Mouse (Mus musculus): Measurements from ENCODE around the gene Egfl8. TPM values are rescaled to one million over a fixed set of nuclear protein-coding genes. Genes with fewer than 3 reads are reported as not detected.
A peak's percentile ranks its signal among the peaks of the same experiment; 100 is the strongest.

The Egfl8 gene
- 7.5 and 10.2 TPM in 2 replicates for polyA plus RNA-seq (2015; fragmentation: Nextera tagmentation; extraction: Ambion mirVana)

DNA sequence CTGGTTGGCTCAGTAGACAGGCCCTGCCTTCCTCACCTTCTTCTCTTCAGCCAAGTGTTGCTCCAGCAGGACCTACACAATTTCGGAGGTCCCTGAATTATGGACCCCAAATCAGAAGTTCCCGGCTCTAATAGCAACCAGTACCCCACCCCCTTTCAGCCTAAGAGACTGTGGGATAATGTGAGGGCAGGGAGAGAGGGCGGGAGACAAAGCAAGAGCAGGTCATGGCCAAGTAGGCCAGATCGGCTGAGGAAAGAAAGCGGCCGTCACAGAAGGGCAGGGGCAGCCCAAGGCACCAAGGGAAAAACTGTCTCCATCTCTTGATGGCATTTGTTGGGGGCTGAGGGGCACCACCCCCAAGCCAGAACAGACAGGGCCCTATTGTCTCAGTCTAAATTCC, at the start of gene Egfl8:
Gene Egfl8 (minus strand): TSS at position 101 of the 400 bp plus-strand sequence.
- Histone ChIP-seq H3K9ac (0 out of 2 replicates have a peak within 1 kb of the TSS, but pooled peaks have one; percentile 7), H3K27me3 (no peaks in the 10 kb centered on the region), H3K27ac (peak within 1 kb of the TSS; percentile 16; the same call in 1 of the 2 replicates), H3K4me3 (no peak within 1 kb of the TSS), H3K9me3 (no peaks in the 10 kb centered on the region), H3K36me3 (peaks cover 69% of the 10 kb centered on the region), H3K4me1 (no peaks in the 10 kb centered on the region), H3K4me2 (no peak within 1 kb of the TSS)
- no peak for ATAC-seq (ENCODE audit: insufficient number of reproducible peaks, insufficient read depth, low FRiP score, low TSS enrichment, low read depth)
- WGBS, result 46% methylated on average over 6 of the region's 6 CpGs

DNA sequence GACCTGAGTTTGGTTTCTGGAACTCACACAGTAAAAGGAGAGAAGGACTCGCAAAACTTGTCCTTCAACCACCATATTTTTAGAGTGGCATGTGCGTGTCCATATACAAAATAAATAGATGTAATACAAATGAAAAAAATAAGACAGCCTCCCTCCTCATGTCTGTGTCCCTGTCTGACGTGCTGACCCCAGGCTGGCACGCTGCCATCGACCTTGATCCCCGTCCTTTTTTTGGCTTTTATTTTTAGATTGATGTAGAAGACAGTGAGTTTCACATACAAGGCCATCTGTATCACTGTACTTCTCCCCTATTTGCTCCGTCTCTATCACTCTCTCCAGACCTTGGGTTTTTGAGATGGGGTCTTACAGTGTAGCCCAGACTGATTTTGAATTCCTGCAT, 48.7 kb upstream of the Egfl8 start:
- no peak overlapping the region for H3K27ac ChIP-seq
- 79% methylated on average over 7 of the region's 7 CpGs for WGBS
- H3K4me2 ChIP-seq, result no peak overlapping the region
- H3K27me3 ChIP-seq, result peaks cover 62% of the 10 kb centered on the region
- no peak overlapping the region for H3K9ac ChIP-seq
- H3K36me3 ChIP-seq, result no peaks in the 10 kb centered on the region
- no peak for ATAC-seq (ENCODE audit: insufficient number of reproducible peaks, insufficient read depth, low FRiP score, low TSS enrichment, low read depth)
- 0 out of 2 replicates have a peak, but pooled peaks cover 4% of the 10 kb centered on the region for H3K9me3 ChIP-seq
- peaks cover 15% of the 10 kb centered on the region for H3K4me1 ChIP-seq
- H3K4me3 ChIP-seq, result no peak overlapping the region

DNA sequence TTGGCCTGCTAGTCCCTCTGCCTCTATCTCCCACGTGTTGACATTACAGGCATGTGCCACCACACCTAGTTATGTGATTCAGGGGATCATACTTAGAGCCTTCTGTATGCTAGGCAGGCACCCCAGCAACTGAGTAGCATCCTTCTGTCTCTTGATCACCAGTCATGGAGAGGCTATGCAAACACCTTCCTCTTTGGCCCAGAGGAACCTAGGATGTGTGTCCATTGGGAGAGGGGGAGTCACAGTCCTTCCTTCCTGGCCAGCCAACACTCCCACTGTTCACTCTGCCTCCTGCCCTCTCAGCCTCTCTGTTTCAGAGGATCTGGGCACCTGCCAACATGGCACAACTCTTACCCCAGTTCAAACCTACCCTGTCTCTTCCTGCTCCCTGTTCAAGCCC, 47.8 kb upstream of the Egfl8 start:
- H3K9me3 ChIP-seq, result 0 out of 2 replicates have a peak, but pooled peaks cover 4% of the 10 kb centered on the region
- no peaks in the 10 kb centered on the region for H3K36me3 ChIP-seq
- H3K9ac ChIP-seq, result no peak overlapping the region
- WGBS, result 30% methylated on average over 1 of the region's 1 CpGs
- H3K27ac ChIP-seq, result no peak overlapping the region
- no peak for ATAC-seq (ENCODE audit: insufficient number of reproducible peaks, insufficient read depth, low FRiP score, low TSS enrichment, low read depth)
- H3K4me3 ChIP-seq, result no peak overlapping the region
- H3K4me2 ChIP-seq, result no peak overlapping the region
- H3K4me1 ChIP-seq, result peaks cover 15% of the 10 kb centered on the region
- peaks cover 64% of the 10 kb centered on the region for H3K27me3 ChIP-seq

DNA sequence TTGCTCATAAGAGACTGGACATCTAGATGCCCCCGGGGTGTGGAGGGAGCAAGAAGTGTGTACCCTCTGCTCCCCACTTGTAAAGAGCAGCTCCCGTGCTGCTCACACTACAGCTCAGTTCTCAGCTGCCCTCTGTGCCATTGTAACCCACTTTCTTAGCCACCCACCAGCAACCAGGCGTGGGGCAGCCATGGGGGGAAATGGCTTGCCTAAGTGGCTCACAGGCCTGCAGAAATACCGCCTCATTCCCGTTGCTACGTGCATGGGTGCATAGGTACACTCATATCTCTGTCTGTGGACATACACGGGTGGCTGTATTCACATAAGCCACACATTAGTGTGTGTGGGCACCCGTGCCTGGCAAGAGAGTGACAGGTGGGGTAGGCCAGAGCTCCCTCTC, 47.2 kb upstream of the Egfl8 start:
- peaks cover 63% of the 10 kb centered on the region for H3K27me3 ChIP-seq
- H3K27ac ChIP-seq, result no peak overlapping the region
- no peak for ATAC-seq (ENCODE audit: insufficient number of reproducible peaks, insufficient read depth, low FRiP score, low TSS enrichment, low read depth)

DNA sequence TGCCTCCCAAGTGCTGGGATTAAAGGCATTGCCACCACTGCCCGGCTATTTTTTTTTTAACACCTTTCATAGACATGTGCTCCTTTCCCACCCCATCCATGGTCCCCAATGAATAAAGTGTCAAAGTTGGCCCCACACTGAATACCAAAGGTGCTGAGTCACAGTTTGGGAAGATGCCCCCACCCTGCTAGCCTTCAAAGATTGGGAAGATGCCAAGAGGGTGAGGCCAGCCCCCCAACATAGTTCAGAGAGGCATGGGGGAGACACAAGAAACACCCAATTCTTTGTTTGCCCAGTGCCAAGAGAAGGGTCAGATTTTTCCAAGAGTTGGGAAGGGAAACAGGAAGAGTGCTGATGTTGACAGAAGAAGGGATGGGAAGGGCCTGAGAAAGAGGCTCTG, 46.7 kb upstream of the Egfl8 start:
- peaks cover 60% of the 10 kb centered on the region for H3K27me3 ChIP-seq
- no peak for ATAC-seq (ENCODE audit: insufficient number of reproducible peaks, insufficient read depth, low FRiP score, low TSS enrichment, low read depth)
- no peaks in the 10 kb centered on the region for H3K9me3 ChIP-seq
- H3K4me2 ChIP-seq, result no peak overlapping the region
- no peak overlapping the region for H3K4me3 ChIP-seq
- peaks cover 15% of the 10 kb centered on the region for H3K4me1 ChIP-seq
- WGBS, result 76% methylated on average over 1 of the region's 1 CpGs
- no peaks in the 10 kb centered on the region for H3K36me3 ChIP-seq
- no peak overlapping the region for H3K9ac ChIP-seq
- no peak overlapping the region for H3K27ac ChIP-seq

More for the DNA sequence above, 47.2 kb upstream of the Egfl8 start:
- 83% methylated on average over 8 of the region's 8 CpGs for WGBS
- H3K4me1 ChIP-seq, result peaks cover 15% of the 10 kb centered on the region
- H3K4me3 ChIP-seq, result no peak overlapping the region
- no peak overlapping the region for H3K4me2 ChIP-seq
- H3K9me3 ChIP-seq, result 0 out of 2 replicates have a peak, but pooled peaks cover 3% of the 10 kb centered on the region
- H3K36me3 ChIP-seq, result no peaks in the 10 kb centered on the region
- no peak overlapping the region for H3K9ac ChIP-seq

DNA sequence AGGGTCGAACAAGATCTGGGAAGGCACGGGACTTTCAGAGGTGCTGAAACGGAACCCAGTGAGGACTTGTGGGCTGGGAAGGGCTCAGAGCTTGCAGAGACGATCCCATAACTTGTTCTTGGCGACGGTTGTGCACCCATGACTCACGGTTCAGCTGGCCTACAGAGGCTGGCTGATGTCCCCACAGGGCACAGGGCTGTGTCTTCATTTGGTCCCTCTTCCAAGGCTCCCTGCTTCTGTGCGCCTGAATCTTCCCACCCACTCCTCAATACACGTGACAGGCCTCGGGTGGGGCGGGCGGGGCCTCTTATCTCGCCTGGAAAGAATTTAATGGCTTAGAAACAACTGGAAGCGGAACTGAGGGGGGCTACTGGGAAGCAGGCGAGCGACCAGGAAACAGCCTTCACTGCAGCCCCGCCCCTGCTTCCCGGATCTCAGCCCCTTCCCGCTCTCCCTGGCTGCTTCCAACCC, 45.4 kb upstream of the Egfl8 start:
- Histone ChIP-seq H3K27ac (no peak overlapping the region), H3K9me3 (no peaks in the 10 kb centered on the region), H3K36me3 (no peaks in the 10 kb centered on the region), H3K4me3 (peak overlapping the region; percentile 22), H3K4me1 (peaks cover 20% of the 10 kb centered on the region), H3K27me3 (peaks cover 58% of the 10 kb centered on the region), H3K4me2 (peak overlapping the region; percentile 48), H3K9ac (peak overlapping the region; percentile 11; the same call in 1 of the 2 replicates)
- 7% methylated on average over 19 of the region's 19 CpGs for WGBS
- ATAC-seq (ENCODE audit: insufficient number of reproducible peaks, insufficient read depth, low FRiP score, low TSS enrichment, low read depth), result no peak

DNA sequence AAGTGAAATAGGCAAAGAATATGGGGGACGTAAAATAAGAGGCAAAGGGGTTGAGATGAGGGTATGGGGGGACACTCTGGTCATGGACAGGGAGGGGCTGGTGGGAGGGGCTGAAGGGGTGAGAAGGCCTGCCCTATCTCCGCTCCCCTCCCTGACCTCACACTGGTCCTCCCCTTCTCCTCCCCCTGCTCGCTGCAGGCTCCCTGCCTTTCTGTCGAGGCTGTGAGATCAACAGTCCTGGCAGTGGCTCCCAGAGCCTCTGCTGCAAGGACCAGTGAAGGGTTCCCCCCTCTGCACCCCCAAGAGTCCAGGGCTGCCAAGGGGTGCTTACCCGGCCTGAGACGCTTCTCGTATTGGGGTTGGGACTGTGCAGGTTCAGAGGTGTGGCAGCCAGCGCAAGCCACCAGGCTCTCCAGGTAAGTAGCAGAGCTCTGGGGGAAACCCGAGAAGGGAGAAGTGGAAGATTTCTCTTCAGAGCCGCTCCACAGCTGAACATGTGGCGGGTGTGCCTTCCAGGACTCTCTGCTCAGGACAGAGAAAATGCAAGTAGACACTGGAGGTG, 44.6 kb upstream of the Egfl8 start:
- no peak for ATAC-seq (ENCODE audit: insufficient number of reproducible peaks, insufficient read depth, low FRiP score, low TSS enrichment, low read depth)
- WGBS, result 32% methylated on average over 10 of the region's 11 CpGs
- Histone ChIP-seq H3K4me3 (no peak overlapping the region), H3K9ac (0 out of 2 replicates have a peak overlapping the region, but pooled peaks have one; percentile 11), H3K4me2 (peak overlapping the region; percentile 48; the same call in 1 of the 2 replicates), H3K9me3 (no peaks in the 10 kb centered on the region), H3K27me3 (peaks cover 52% of the 10 kb centered on the region), H3K27ac (no peak overlapping the region), H3K4me1 (peaks cover 22% of the 10 kb centered on the region), H3K36me3 (peaks cover under 1% of the 10 kb centered on the region; the same call in 1 of the 2 replicates)

DNA sequence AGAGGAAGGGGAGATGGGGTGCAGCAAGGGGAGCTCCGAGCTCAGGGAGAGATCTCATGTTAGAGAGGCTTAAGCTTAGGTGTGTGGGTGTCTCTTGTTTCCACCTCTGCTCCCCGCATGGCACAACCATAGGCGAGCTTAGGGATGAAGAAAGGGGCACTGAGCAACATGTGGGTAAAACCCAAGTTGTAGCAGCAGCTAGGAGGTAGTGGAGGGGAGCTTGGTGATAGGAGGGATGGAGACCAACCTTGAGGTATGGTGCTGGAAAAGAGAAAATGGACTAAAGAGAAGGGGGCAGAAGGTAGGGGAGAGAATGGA, 44.1 kb upstream of the Egfl8 start:
- Histone ChIP-seq H3K4me3 (no peak overlapping the region), H3K9ac (no peak overlapping the region), H3K27ac (no peak overlapping the region), H3K9me3 (no peaks in the 10 kb centered on the region), H3K4me2 (no peak overlapping the region), H3K27me3 (peaks cover 48% of the 10 kb centered on the region), H3K4me1 (peaks cover 22% of the 10 kb centered on the region), H3K36me3 (peaks cover 5% of the 10 kb centered on the region; the same call in 1 of the 2 replicates)
- 72% methylated on average over 3 of the region's 3 CpGs for WGBS
- ATAC-seq (ENCODE audit: insufficient number of reproducible peaks, insufficient read depth, low FRiP score, low TSS enrichment, low read depth), result no peak

DNA sequence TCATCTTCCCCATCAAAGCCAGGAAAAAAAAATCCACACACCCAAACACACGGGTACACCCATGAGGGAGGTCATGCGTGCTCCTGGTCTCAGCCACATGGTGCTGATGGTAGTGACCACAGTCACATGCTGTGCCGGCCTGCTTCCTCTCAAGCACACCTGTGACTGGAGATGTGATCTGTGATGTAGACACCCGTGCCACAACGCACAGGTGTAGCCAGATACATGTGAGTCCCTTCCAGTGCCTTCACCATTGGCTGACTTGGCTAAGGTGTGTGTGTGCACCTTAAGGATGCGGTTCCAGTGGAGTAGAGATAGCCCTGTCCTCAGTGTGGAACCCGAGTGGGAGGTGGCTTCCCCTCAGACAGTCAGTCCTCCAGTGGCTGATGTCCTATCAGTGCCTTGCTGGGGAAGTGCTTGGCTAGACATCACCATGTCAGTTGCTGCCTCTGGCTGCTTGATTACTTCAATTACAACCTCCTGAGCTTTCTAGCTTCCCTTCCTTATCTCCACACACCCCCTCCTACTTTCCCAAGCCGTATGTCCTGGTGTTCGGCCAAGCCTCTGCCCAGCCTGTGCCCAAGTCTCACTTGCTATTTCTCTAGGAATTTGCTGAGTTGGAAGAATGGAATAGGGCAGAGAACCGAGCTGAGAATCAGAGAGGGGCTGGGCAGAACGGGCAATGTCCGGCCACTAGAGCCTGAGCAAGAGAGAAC, 43.6 kb upstream of the Egfl8 start:
- H3K4me1 ChIP-seq, result peaks cover 22% of the 10 kb centered on the region
- H3K9ac ChIP-seq, result no peak overlapping the region
- no peak overlapping the region for H3K27ac ChIP-seq
- WGBS, result 66% methylated on average over 12 of the region's 12 CpGs
- peaks cover 47% of the 10 kb centered on the region for H3K27me3 ChIP-seq
- no peak for ATAC-seq (ENCODE audit: insufficient number of reproducible peaks, insufficient read depth, low FRiP score, low TSS enrichment, low read depth)
- no peaks in the 10 kb centered on the region for H3K9me3 ChIP-seq
- peaks cover 9% of the 10 kb centered on the region for H3K36me3 ChIP-seq
- no peak overlapping the region for H3K4me2 ChIP-seq
- H3K4me3 ChIP-seq, result no peak overlapping the region

DNA sequence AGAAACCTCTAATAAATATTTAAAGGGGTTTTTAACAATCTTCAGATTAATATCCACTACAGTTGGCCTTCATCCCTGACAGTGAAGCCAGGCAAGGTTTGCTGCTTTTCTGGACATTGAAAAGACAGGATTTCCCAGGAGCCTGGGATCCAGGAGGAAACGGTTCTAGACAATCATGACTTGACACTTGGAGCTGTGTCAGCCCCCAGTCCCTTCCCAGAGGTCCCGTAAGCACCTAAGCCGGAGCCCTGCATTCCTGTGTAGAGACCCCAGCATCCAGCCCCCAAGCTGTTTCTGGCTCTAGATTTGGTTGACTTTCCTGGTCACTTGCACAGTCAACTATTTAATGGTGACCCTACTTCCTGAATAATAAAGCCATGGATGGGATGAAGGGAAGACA, 42.8 kb upstream of the Egfl8 start:
- H3K9ac ChIP-seq, result no peak overlapping the region
- 75% methylated on average over 3 of the region's 3 CpGs for WGBS

DNA sequence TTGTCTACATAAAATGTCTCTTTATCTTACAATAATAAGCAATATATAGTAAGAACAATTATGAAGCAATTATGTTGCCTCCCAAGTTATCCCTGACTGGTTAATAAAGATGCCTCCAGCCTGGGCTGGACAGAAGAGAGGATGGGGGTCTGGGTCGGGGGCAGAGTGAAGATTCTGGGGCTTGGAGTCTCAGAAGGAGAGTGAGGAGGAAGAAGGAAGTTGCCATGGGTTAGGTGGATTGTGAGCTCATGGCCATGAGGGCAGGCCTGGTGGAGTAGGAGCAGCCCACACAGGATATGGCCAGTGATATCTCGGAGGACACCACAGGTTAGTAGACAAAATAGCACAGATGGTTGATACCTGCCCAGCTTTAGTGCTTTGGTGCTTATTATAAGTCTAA, 42.4 kb upstream of the Egfl8 start:
- 83% methylated on average over 2 of the region's 2 CpGs for WGBS

More for the DNA sequence above, 42.8 kb upstream of the Egfl8 start:
- Histone ChIP-seq H3K4me3 (no peak overlapping the region), H3K27me3 (peaks cover 41% of the 10 kb centered on the region), H3K27ac (no peak overlapping the region), H3K36me3 (peaks cover 16% of the 10 kb centered on the region), H3K9me3 (no peaks in the 10 kb centered on the region), H3K4me2 (no peak overlapping the region), H3K4me1 (peaks cover 22% of the 10 kb centered on the region)
- ATAC-seq (ENCODE audit: insufficient number of reproducible peaks, insufficient read depth, low FRiP score, low TSS enrichment, low read depth), result no peak

DNA sequence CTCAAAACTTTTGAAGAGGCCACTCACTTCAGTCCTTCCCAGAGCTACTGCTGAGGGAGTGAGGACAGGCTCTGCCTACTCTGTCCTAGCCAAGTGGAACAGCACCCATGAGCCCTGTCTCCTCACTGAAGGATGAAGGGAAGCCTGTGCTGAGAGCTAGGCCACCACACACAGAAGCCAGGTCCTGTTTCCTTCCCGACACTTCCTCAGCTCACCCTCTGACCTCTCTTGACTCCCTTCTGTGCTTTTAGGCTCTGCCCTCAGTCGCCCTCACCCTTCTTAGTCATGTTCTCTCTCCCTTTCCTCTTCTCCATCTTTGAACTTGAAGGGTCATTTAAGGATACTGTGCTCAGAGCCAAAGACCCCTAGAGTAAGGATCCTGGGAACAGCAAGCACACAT, 41.5 kb upstream of the Egfl8 start:
- Histone ChIP-seq H3K27ac (no peak overlapping the region), H3K9ac (no peak overlapping the region), H3K4me3 (no peak overlapping the region), H3K4me2 (no peak overlapping the region), H3K9me3 (no peaks in the 10 kb centered on the region), H3K27me3 (peaks cover 32% of the 10 kb centered on the region), H3K4me1 (peaks cover 22% of the 10 kb centered on the region), H3K36me3 (peaks cover 29% of the 10 kb centered on the region)
- 17% methylated on average over 2 of the region's 2 CpGs for WGBS
- no peak for ATAC-seq (ENCODE audit: insufficient number of reproducible peaks, insufficient read depth, low FRiP score, low TSS enrichment, low read depth)

More for the DNA sequence above, 42.4 kb upstream of the Egfl8 start:
- Histone ChIP-seq H3K27ac (no peak overlapping the region), H3K27me3 (peaks cover 37% of the 10 kb centered on the region), H3K4me2 (no peak overlapping the region), H3K9me3 (no peaks in the 10 kb centered on the region), H3K9ac (no peak overlapping the region), H3K4me1 (peaks cover 22% of the 10 kb centered on the region), H3K4me3 (no peak overlapping the region), H3K36me3 (peaks cover 21% of the 10 kb centered on the region)
- ATAC-seq (ENCODE audit: insufficient number of reproducible peaks, insufficient read depth, low FRiP score, low TSS enrichment, low read depth), result no peak

Data from embryonic facial prominence, embryonic 13.5 days (tissue).